Mouse (Mus musculus) forebrain, embryonic 12.5 days (tissue): Measurements from ENCODE around the gene Tm7sf2. TPM values are rescaled to one million over a fixed set of nuclear protein-coding genes. Genes with fewer than 3 reads are reported as not detected.
"Not testable (repeated sequence)": the region's sequence is repeated elsewhere in the genome, so short reads cannot be mapped to it uniquely, and the experiment has no call there.

Experiments
- ATAC-seq: fragments of 200-750 bp; cut with Nextera tagmentation; 2 replicates; pipeline ENCODE4 v1.8.0; 2017; ENCODE audit warnings: moderate TSS enrichment; ENCODE audit not compliant: low FRiP score
- H3K27ac ChIP-seq: fragments of 300-500 bp; sonication (generic); 2 replicates; pipeline ENCODE4 v1.5.1; 2016; ENCODE audit warnings: mild to moderate bottlenecking
- H3K27me3 ChIP-seq: fragments of 300-500 bp; sonication (generic); 2 replicates; pipeline ENCODE4 v1.6.1; 2016; ENCODE audit warnings: mild to moderate bottlenecking
- H3K36me3 ChIP-seq: fragments of 300-500 bp; sonication (generic); replicated peaks from 2 replicates; pipeline ENCODE4 v1.6.1; 2016; ENCODE audit warnings: mild to moderate bottlenecking
- H3K4me1 ChIP-seq: fragments of 300-500 bp; sonication (generic); 2 replicates; pipeline ENCODE4 v1.6.1; 2016
- H3K4me2 ChIP-seq: fragments of 300-500 bp; sonication (generic); 2 replicates; pipeline ENCODE4 v1.6.1; 2016; ENCODE audit warnings: mild to moderate bottlenecking, moderate library complexity
- H3K4me3 ChIP-seq: fragments of 300-500 bp; sonication (generic); replicated peaks from 2 replicates; pipeline ENCODE4 v1.5.1; 2016; ENCODE audit warnings: mild to moderate bottlenecking
- H3K9ac ChIP-seq: fragments of 300-500 bp; sonication (generic); 2 replicates; pipeline ENCODE4 v1.6.1; 2016; ENCODE audit warnings: mild to moderate bottlenecking
- H3K9me3 ChIP-seq: fragments of 300-500 bp; sonication (generic); 2 replicates; pipeline ENCODE4 v1.6.1; 2016
- WGBS: fragments of 180-500 bp; shearing (Covaris S2); methylation state at CpG from one replicate; pipeline ENCODE4 v1.1.7; 2016; 5-methylcytosine and 5-hydroxymethylcytosine counted together
- polyA plus RNA-seq: library from polyadenylated mRNA; unstranded; fragments of >200 nt; fragmentation: Nextera tagmentation; extraction: Ambion mirVana; gene quantifications from 2 replicates; pipeline ENCODE4 v1.2.1, GENCODE M21; 2016

Gene Tm7sf2
- polyA plus RNA-seq, 1 experiment from 2014 or later: 31.7 TPM

DNA sequence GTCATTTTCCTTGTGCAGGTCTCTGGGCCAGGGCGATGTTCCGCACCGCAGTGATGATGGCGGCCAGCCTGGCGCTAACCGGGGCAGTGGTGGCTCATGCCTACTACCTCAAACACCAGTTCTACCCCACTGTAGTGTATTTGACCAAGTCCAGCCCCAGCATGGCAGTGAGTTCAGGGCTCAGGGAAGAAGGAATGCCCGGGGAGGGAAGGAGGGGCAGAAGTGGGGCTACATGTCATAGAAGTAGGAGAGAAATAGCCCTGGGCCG lies 20.3 kb downstream of the Tm7sf2 start:
- WGBS: 92% methylated on average over 8 of the region's 8 CpGs
- Histone ChIP-seq H3K4me1 (peaks cover 26% of the 10 kb centered on the region), H3K4me2 (peak overlapping the region; percentile 100), H3K9ac (peak overlapping the region; percentile 90), H3K9me3 (no peaks in the 10 kb centered on the region), H3K27ac (no peak overlapping the region), H3K27me3 (no peaks in the 10 kb centered on the region), H3K36me3 (peaks cover 48% of the 10 kb centered on the region), H3K4me3 (peak overlapping the region; percentile 95)
- no peak for ATAC-seq

DNA sequence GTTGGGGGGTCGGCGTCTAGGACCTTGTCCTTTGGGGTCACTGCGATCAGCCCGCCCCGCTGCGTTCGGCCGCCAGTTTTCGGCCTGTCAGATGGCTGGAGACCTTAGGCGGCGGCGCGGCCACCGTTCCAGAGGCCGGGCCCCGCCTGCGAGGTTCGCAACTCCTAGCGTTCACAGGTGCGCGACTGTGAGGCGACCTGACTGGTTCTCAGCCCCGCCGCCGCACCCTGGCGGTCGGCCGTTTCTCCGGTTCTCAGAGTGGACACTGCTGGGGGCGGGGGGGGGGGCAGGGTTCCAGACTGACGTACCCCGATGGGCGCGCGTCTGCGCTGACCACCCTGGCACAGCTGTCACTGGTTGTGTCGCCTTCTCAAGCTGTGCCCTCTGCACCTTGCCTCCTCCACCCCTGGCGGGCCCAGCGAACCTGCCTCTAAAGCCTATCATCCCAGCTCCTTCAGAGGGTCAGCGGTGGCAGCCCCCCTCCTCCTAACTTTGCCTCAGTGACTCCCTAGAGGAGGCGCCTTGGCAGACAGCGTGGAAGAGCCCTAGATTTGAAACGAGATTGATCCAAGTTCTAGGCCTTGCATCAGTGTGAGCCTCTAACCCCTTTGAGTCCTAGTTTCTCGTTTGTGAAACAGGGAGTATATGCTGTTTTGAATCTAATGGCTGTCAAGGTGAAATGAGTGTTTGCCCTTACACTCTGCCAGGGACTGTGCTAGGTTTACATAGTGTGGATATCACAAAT lies 20.8 kb downstream of the Tm7sf2 start:
- Histone ChIP-seq H3K4me3 (peak overlapping the region; percentile 95), H3K27me3 (no peaks in the 10 kb centered on the region), H3K4me2 (peak overlapping the region; percentile 100), H3K4me1 (peaks cover 26% of the 10 kb centered on the region), H3K9ac (peak overlapping the region; percentile 90), H3K36me3 (peaks cover 43% of the 10 kb centered on the region), H3K9me3 (no peaks in the 10 kb centered on the region), H3K27ac (peak overlapping the region; percentile 99)
- 2% methylated on average over 44 of the region's 44 CpGs for WGBS
- peak; percentile 18 for ATAC-seq

DNA sequence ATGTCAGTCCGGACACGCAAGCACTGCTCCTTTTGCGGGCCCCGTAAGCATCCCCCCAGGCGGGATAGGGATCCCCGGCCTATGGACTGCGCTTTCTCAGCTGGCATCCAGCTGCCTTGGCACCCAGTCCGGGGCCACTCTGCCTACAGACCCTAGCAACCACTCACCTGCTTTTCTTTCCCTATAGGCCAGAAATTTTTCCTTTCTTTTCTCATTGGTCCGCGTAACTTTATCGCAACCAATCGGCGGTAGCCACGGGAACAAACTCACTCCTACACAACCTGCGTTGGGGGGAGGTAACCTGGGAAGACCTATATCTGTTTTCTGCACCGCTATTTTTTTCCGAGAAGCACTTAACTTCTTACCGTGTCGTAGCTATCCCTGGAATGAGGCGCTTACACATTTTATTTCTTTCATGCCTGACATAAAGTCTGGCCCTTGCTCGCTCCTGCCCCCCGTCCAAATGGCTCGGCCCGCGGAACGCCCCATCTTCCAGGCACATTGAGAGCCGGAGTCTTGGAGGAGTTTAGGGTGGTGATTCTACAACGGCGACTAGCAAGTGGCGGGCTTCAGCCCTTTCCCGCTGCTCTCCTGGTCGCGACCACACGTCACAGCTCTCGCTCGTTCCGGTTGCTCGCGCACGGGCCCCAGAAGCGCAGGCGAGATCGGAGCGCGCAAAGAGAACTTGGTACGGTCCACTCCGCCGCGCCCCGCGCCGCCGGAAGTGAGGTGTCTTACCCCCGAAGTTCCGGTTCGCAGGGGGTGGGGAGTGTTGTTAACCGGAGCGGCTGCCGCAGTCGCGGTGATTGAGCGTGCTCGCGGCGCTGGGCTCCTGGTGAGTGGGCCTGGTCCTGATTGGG lies 21.6 kb downstream of the Tm7sf2 start, which contains the start of gene Syvn1:
Gene Syvn1 (plus strand): TSS at position 283 of the 860 bp plus-strand sequence.
- Histone ChIP-seq H3K9ac (peak within 1 kb of the TSS; percentile 90), H3K4me2 (peak within 1 kb of the TSS; percentile 100), H3K4me1 (peaks cover 26% of the 10 kb centered on the region), H3K4me3 (peak within 1 kb of the TSS; percentile 95), H3K9me3 (no peaks in the 10 kb centered on the region), H3K36me3 (peaks cover 35% of the 10 kb centered on the region), H3K27ac (peak within 1 kb of the TSS; percentile 99), H3K27me3 (no peaks in the 10 kb centered on the region)
- WGBS: under 1% methylated on average over 65 of the region's 65 CpGs
- peak; percentile 92 for ATAC-seq

DNA sequence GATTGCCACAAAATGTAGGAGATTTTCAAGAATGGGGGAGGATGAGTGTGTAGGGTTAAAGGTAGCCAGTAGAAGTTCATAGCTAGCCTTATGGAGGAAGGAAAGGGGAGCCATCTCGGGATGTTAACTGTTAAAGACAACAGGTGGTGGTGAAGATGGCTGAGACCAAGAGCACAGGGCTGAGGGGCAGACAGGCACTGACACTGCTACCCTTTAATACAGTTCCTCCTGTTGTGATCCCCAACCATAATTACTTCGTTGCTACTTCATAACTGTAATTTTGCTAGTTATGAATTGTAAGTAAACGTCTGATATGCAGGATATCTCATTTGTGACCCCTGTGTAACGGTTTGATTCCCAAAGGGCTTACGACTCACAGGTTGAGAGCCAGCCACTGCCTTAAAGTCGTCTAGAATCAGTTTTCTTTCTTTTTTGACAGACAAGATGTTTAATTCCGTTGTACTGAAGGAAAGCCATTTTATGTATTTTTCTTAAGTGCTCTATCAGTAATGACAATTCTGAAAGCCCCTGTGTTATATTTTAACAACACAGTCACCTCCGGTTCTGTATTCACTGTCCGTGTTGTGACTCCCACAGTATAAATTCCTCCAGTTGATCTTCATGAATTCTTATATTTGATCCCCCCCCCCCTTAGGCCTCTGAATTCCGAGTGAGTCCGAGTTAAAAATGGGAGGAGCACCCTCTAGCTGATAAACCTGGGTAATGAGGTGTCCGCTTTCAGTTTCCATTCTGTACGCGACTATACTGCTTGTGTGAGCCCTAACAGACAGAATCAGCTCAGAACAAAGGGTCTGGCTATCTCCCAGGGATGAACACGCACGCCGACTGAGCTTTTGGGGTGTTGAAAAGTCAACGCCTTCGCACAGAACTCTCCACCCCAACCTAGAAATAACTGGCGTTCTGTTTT lies 22.5 kb downstream of the Tm7sf2 start:
- peak overlapping the region; percentile 95 for H3K4me3 ChIP-seq
- 23% methylated on average over 20 of the region's 20 CpGs for WGBS
- no peaks in the 10 kb centered on the region for H3K27me3 ChIP-seq
- H3K4me1 ChIP-seq: peaks cover 26% of the 10 kb centered on the region
- peak; percentile 59 for ATAC-seq
- H3K4me2 ChIP-seq: peak overlapping the region; percentile 100
- H3K36me3 ChIP-seq: peaks cover 26% of the 10 kb centered on the region
- no peaks in the 10 kb centered on the region for H3K9me3 ChIP-seq
- H3K9ac ChIP-seq: peak overlapping the region; percentile 90
- H3K27ac ChIP-seq: peak overlapping the region; percentile 99

- H3K27me3 ChIP-seq, ATAC-seq, H3K27ac ChIP-seq, H3K4me2 ChIP-seq, H3K9me3 ChIP-seq, H3K4me3 ChIP-seq, H3K9ac ChIP-seq: not testable (repeated sequence)
- H3K4me1 ChIP-seq: peaks cover 26% of the 10 kb centered on the region
- H3K36me3 ChIP-seq: peaks cover 11% of the 10 kb centered on the region
- 69% methylated on average over 4 of the region's 4 CpGs for WGBS
Measured at GRCm38 (mm10) chr19:6044102-6044501, 24.1 kb downstream of the Tm7sf2 start.

DNA sequence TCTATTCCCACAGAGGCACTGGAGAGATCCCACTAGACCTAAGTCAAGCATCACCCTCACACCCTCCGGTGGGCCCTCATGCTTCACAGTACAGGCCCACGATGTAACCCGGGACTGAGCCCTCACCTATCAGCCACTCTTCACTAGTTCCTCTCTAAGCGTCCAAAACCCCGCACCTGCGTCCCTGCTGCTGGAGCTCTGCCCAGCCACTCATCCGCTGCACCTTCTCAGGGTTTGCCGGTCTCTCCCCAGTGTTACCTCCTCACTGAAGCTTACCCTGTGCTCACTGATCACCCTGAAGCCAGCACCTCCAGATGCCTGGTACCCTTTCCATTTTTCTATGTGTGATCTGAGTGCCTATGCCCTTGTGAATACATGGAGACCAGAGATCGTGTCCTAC lies 25.9 kb downstream of the Tm7sf2 start:
- ATAC-seq: no peak
- Histone ChIP-seq H3K4me1 (peaks cover 11% of the 10 kb centered on the region), H3K36me3 (no peaks in the 10 kb centered on the region), H3K4me2 (no peak overlapping the region), H3K9me3 (no peaks in the 10 kb centered on the region), H3K27me3 (no peaks in the 10 kb centered on the region), H3K4me3 (no peak overlapping the region), H3K27ac (0 out of 2 replicates have a peak overlapping the region, but pooled peaks have one; percentile 3), H3K9ac (no peak overlapping the region)
- 89% methylated on average over 9 of the region's 9 CpGs for WGBS

GRCm38 (mm10) chr19:6040002-6040401 lies 28.2 kb downstream of the Tm7sf2 start:
- no peak overlapping the region for H3K4me2 ChIP-seq
- no peak for ATAC-seq
- no peak overlapping the region for H3K4me3 ChIP-seq
- no peak overlapping the region for H3K9ac ChIP-seq
- peaks cover 1% of the 10 kb centered on the region for H3K4me1 ChIP-seq
- no peaks in the 10 kb centered on the region for H3K36me3 ChIP-seq
- no peaks in the 10 kb centered on the region for H3K9me3 ChIP-seq
- no peak overlapping the region for H3K27ac ChIP-seq
- no peaks in the 10 kb centered on the region for H3K27me3 ChIP-seq

GRCm38 (mm10) chr19:6038326-6038725 lies 29.8 kb downstream of the Tm7sf2 start:
- ATAC-seq: no peak
- Histone ChIP-seq H3K4me1 (no peaks in the 10 kb centered on the region), H3K9me3 (no peaks in the 10 kb centered on the region), H3K4me3 (no peak overlapping the region), H3K27me3 (no peaks in the 10 kb centered on the region), H3K4me2 (no peak overlapping the region), H3K27ac (no peak overlapping the region), H3K9ac (no peak overlapping the region), H3K36me3 (no peaks in the 10 kb centered on the region)
- 85% methylated on average over 7 of the region's 7 CpGs for WGBS

- no peak overlapping the region; the same call in 1 of the 2 replicates for H3K9ac ChIP-seq
- no peaks in the 10 kb centered on the region for H3K9me3 ChIP-seq
- H3K4me3 ChIP-seq: no peak overlapping the region
- ATAC-seq: no peak
- H3K4me1 ChIP-seq: no peaks in the 10 kb centered on the region
- no peaks in the 10 kb centered on the region for H3K36me3 ChIP-seq
- H3K4me2 ChIP-seq: no peak overlapping the region
- H3K27ac ChIP-seq: no peak overlapping the region
- no peaks in the 10 kb centered on the region for H3K27me3 ChIP-seq
Measured at GRCm38 (mm10) chr19:6037695-6038094, 30.5 kb downstream of the Tm7sf2 start.

- Histone ChIP-seq H3K4me2 (no peak overlapping the region), H3K9ac (no peak overlapping the region), H3K9me3 (no peaks in the 10 kb centered on the region), H3K4me3 (no peak overlapping the region), H3K36me3 (no peaks in the 10 kb centered on the region), H3K27me3 (no peaks in the 10 kb centered on the region), H3K27ac (no peak overlapping the region), H3K4me1 (no peaks in the 10 kb centered on the region)
- 84% methylated on average over 9 of the region's 9 CpGs for WGBS
- ATAC-seq: no peak
Measured at GRCm38 (mm10) chr19:6035966-6036585, 32.1 kb downstream of the Tm7sf2 start.

GRCm38 (mm10) chr19:6030520-6031280 lies 37.5 kb downstream of the Tm7sf2 start:
- Histone ChIP-seq H3K4me3 (no peak overlapping the region), H3K4me2 (no peak overlapping the region), H3K27me3 (no peaks in the 10 kb centered on the region), H3K27ac (no peak overlapping the region), H3K36me3 (no peaks in the 10 kb centered on the region), H3K9ac (no peak overlapping the region), H3K9me3 (no peaks in the 10 kb centered on the region), H3K4me1 (no peaks in the 10 kb centered on the region)
- 80% methylated on average over 14 of the region's 14 CpGs for WGBS
- no peak for ATAC-seq
